Mouse (Mus musculus) stomach, embryonic 16.5 days (tissue): Measurements from ENCODE around the gene Akap8. TPM values are rescaled to one million over a fixed set of nuclear protein-coding genes. Genes with fewer than 3 reads are reported as not detected.

Experiments used
- ATAC-seq: fragments of 200-750 bp; cut with Nextera tagmentation; 2 replicates; pipeline ENCODE4 v1.8.0; 2017; ENCODE audit warnings: moderate number of reproducible peaks, moderate TSS enrichment; ENCODE audit not compliant: insufficient read depth, low FRiP score
- H3K27ac ChIP-seq: fragments of 300-500 bp; sonication (generic); 2 replicates; pipeline ENCODE4 v1.5.1; 2014; ENCODE audit warnings: low read length
- H3K27me3 ChIP-seq: fragments of 300-500 bp; sonication (generic); 2 replicates; pipeline ENCODE4 v1.6.1; 2014; ENCODE audit warnings: low read length, control low read depth, mixed read lengths; ENCODE audit not compliant: control insufficient read depth, insufficient read depth
- H3K36me3 ChIP-seq: fragments of 300-500 bp; sonication (generic); 2 replicates; pipeline ENCODE4 v1.6.1; 2014; ENCODE audit warnings: low read length; ENCODE audit not compliant: control insufficient read depth, insufficient read depth
- H3K4me1 ChIP-seq: fragments of 300-500 bp; sonication (generic); 2 replicates; pipeline ENCODE4 v1.6.1; 2014; ENCODE audit warnings: low read length, control low read depth, mixed read lengths; ENCODE audit not compliant: control insufficient read depth, insufficient read depth
- H3K4me2 ChIP-seq: fragments of 300-500 bp; sonication (generic); 2 replicates; pipeline ENCODE4 v1.6.1; 2014; ENCODE audit warnings: low read depth, low read length, mixed read lengths
- H3K4me3 ChIP-seq: fragments of 300-500 bp; sonication (generic); replicated peaks from 2 replicates; pipeline ENCODE4 v1.5.1; 2014; ENCODE audit warnings: mild to moderate bottlenecking, low read length
- H3K9ac ChIP-seq: fragments of 300-500 bp; sonication (generic); 2 replicates; pipeline ENCODE4 v1.6.1; 2014; ENCODE audit warnings: low read length
- H3K9me3 ChIP-seq: fragments of 300-500 bp; sonication (generic); replicated peaks from 2 replicates; pipeline ENCODE4 v1.6.1; 2016; ENCODE audit warnings: low read length, control low read depth; ENCODE audit not compliant: control insufficient read depth
- WGBS: fragments of 180-500 bp; shearing (Covaris S2); extraction: QIAGEN DNeasy Blood & Tissue Kit; methylation state at CpG from one replicate; pipeline ENCODE4 v1.1.7; 2014; 5-methylcytosine and 5-hydroxymethylcytosine counted together
- polyA plus RNA-seq: library from polyadenylated mRNA; unstranded; fragments of >200 nt; fragmentation: Nextera tagmentation; extraction: Ambion mirVana; gene quantifications from 2 replicates; pipeline ENCODE4 v1.2.1, GENCODE M21; 2015

Gene Akap8
- polyA plus RNA-seq = 94.7 and 98.8 TPM in 2 replicates

DNA sequence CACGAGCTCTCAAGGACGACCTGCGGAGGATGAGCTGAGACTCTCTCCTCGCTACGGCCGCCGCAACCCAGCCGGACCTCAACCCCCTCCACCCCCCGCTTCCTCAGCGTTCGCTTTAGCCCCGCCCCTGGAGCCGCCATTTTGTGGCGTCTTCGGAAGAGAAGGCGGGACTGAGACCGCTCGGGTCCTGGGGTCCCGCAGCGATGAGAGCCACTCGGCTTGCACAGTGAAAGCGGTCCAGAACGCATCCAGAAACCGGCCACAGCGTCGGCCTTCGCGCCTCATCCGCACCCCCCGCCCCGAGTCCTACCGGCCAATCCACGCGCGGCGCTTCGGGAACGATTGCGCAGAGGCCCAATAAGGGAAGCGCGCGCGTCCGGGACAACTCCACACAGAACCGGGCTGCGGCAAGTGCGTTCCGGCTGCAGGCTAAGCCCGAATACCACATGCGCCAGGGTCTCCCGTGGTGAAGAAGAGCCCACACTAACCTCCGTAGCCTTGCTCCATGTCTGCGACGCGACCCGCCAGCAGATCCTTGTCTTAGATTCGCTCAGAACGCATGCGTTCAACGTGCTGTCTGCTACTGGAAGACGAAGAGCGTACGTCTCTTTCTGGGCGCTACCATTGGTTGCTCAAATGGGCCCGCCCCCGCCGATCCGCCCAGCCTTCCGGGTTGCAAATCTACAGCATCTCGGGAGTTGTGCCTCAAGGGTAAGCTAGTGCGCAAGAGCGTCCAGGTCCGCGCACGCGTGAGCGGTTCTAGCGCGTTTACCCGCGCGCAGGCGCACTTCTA lies at the start of gene Akap8:
Akap8 (minus strand) TSS at position 642 of the 793 bp plus-strand sequence.
- Histone ChIP-seq H3K4me2 (peak within 1 kb of the TSS; percentile 93), H3K4me1 (peaks cover 18% of the 10 kb centered on the region), H3K27ac (peak within 1 kb of the TSS; percentile 92), H3K36me3 (peaks cover 25% of the 10 kb centered on the region), H3K27me3 (no peaks in the 10 kb centered on the region), H3K4me3 (peak within 1 kb of the TSS; percentile 81), H3K9ac (peak within 1 kb of the TSS; percentile 88), H3K9me3 (no peaks in the 10 kb centered on the region)
- peak; percentile 97 for ATAC-seq
- WGBS = under 1% methylated on average over 82 of the region's 83 CpGs

GRCm38 (mm10) chr17:32368991-32369578 lies 48.0 kb upstream of the Akap8 start:
- peak; percentile 56; the same call in 1 of the 2 replicates for ATAC-seq
- peak overlapping the region; percentile 45 for H3K4me3 ChIP-seq
- H3K4me2 ChIP-seq = peak overlapping the region; percentile 51
- peak overlapping the region; percentile 60 for H3K9ac ChIP-seq
- 16% methylated on average over 11 of the region's 17 CpGs for WGBS
- no peaks in the 10 kb centered on the region for H3K9me3 ChIP-seq
- peak overlapping the region; percentile 65 for H3K27ac ChIP-seq
- no peaks in the 10 kb centered on the region for H3K36me3 ChIP-seq
- peaks cover 5% of the 10 kb centered on the region for H3K4me1 ChIP-seq
- no peaks in the 10 kb centered on the region for H3K27me3 ChIP-seq

- Histone ChIP-seq H3K4me1 (peaks cover 15% of the 10 kb centered on the region), H3K9me3 (no peaks in the 10 kb centered on the region), H3K4me2 (no peak overlapping the region), H3K36me3 (no peaks in the 10 kb centered on the region), H3K27ac (no peak overlapping the region), H3K9ac (no peak overlapping the region), H3K27me3 (no peaks in the 10 kb centered on the region), H3K4me3 (no peak overlapping the region)
- WGBS = 88% methylated on average over 11 of the region's 11 CpGs
- no peak for ATAC-seq
Measured at GRCm38 (mm10) chr17:32367706-32368105, 46.7 kb upstream of the Akap8 start.

GRCm38 (mm10) chr17:32365296-32365695 lies 44.3 kb upstream of the Akap8 start:
- H3K27me3 ChIP-seq = no peaks in the 10 kb centered on the region
- no peak overlapping the region for H3K9ac ChIP-seq
- no peak overlapping the region for H3K4me3 ChIP-seq
- 0 out of 2 replicates have a peak overlapping the region, but pooled peaks have one; percentile 73 for H3K4me2 ChIP-seq
- H3K4me1 ChIP-seq = peaks cover 22% of the 10 kb centered on the region
- no peak overlapping the region for H3K27ac ChIP-seq
- no peak for ATAC-seq
- WGBS = 30% methylated on average over 1 of the region's 1 CpGs
- 0 out of 2 replicates have a peak, but pooled peaks cover 5% of the 10 kb centered on the region for H3K36me3 ChIP-seq
- no peaks in the 10 kb centered on the region for H3K9me3 ChIP-seq

- 0 out of 2 replicates have a peak, but pooled peaks cover 5% of the 10 kb centered on the region for H3K36me3 ChIP-seq
- WGBS = 50% methylated on average over 5 of the region's 5 CpGs
- H3K27ac ChIP-seq = peak overlapping the region; percentile 85
- H3K27me3 ChIP-seq = no peaks in the 10 kb centered on the region
- peaks cover 22% of the 10 kb centered on the region for H3K4me1 ChIP-seq
- H3K9ac ChIP-seq = peak overlapping the region; percentile 60
- H3K4me2 ChIP-seq = peak overlapping the region; percentile 73
- no peaks in the 10 kb centered on the region for H3K9me3 ChIP-seq
- ATAC-seq = no peak
- peak overlapping the region; percentile 96 for H3K4me3 ChIP-seq
Measured at GRCm38 (mm10) chr17:32364850-32365249, 43.8 kb upstream of the Akap8 start.

DNA sequence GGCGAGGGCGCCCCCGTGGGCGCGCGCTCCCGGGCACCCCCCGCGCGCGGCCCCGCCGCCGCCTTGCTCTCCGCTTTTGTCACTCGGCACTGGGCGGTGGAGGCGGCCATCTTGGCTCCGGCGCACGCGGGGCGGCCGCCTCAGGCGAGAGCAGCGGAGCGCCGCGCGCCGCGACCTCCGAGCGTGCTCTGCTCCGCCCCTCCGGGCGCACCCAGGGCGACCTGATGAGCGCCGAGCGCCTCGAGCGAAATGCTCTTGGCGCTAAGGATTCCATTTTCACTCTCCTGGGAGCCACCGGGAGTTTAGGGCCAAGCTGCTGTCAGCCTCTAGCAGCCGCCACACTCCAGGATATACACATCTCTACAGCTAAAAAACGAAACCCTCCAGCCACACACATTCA lies 43.3 kb upstream of the Akap8 start:
- H3K4me3 ChIP-seq = peak overlapping the region; percentile 96

DNA sequence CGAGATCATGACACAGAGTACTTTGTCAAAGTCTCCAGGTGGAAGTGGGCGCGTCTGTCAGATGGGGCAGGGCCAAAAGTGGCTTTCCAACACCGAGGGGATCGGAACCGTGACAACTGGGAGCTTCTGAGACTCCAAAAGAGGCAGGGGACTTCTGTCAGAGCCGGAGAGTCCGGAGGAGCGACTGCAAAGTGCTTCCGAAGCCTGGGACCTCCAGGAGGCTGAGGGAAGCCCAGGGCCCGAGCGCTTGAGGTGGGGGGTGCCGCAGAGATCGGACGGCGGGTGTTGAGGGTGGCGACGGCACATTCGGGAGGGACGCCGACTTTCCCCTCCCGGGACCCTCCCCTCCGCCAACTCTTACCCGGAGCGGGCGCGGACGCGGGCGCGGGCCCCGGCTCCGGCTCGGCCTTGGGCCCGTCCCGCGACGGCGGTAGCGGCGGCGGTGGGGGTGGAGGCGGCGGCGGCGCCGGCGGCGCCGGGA lies 42.8 kb upstream of the Akap8 start:
- no peaks in the 10 kb centered on the region for H3K27me3 ChIP-seq
- H3K4me2 ChIP-seq = peak overlapping the region; percentile 91

More for the DNA sequence above, 43.3 kb upstream of the Akap8 start:
- ATAC-seq = peak; percentile 93
- Histone ChIP-seq H3K9me3 (no peaks in the 10 kb centered on the region), H3K27me3 (no peaks in the 10 kb centered on the region), H3K4me1 (peaks cover 22% of the 10 kb centered on the region), H3K4me2 (peak overlapping the region; percentile 73), H3K9ac (peak overlapping the region; percentile 97), H3K27ac (peak overlapping the region; percentile 85), H3K36me3 (0 out of 2 replicates have a peak, but pooled peaks cover 5% of the 10 kb centered on the region)
- under 1% methylated on average over 38 of the region's 47 CpGs for WGBS

DNA sequence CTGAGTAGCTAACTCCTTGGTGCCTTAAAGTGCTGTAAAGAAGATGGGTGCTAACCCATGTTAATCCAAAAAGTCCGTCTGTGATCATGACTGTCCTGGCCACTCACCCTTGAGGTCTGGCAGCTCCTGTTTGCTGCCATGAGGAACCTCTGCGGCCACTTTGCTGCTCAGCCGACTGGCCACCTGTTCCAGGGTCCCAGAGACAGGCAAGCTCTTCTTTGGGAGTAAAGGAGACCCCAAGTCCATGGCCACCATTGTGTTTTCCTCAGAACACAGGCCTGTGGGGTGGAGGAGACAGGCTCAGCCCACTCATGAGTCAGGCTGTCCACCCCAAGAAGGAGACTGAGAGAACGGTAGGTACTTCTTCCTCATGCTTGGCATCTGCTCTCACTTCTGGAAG lies 41.6 kb upstream of the Akap8 start:
- no peak for ATAC-seq
- Histone ChIP-seq H3K27ac (no peak overlapping the region), H3K9ac (peak overlapping the region; percentile 97; the same call in 1 of the 2 replicates), H3K9me3 (no peaks in the 10 kb centered on the region), H3K36me3 (0 out of 2 replicates have a peak, but pooled peaks cover 10% of the 10 kb centered on the region), H3K4me3 (peak overlapping the region; percentile 96; the same call in 1 of the 2 replicates), H3K4me2 (peak overlapping the region; percentile 91), H3K4me1 (peaks cover 22% of the 10 kb centered on the region), H3K27me3 (no peaks in the 10 kb centered on the region)
- 73% methylated on average over 4 of the region's 4 CpGs for WGBS

More for the DNA sequence above, 42.8 kb upstream of the Akap8 start:
- under 1% methylated on average over 46 of the region's 50 CpGs for WGBS
- H3K27ac ChIP-seq = peak overlapping the region; percentile 64
- H3K4me1 ChIP-seq = peaks cover 22% of the 10 kb centered on the region
- H3K4me3 ChIP-seq = peak overlapping the region; percentile 96
- H3K9ac ChIP-seq = peak overlapping the region; percentile 97
- peak; percentile 22 for ATAC-seq
- no peaks in the 10 kb centered on the region for H3K9me3 ChIP-seq
- H3K36me3 ChIP-seq = 0 out of 2 replicates have a peak, but pooled peaks cover 8% of the 10 kb centered on the region

GRCm38 (mm10) chr17:32359928-32360327 lies 38.9 kb upstream of the Akap8 start:
- Histone ChIP-seq H3K27me3 (no peaks in the 10 kb centered on the region), H3K36me3 (peaks cover 34% of the 10 kb centered on the region), H3K4me3 (no peak overlapping the region), H3K9ac (no peak overlapping the region), H3K4me2 (no peak overlapping the region), H3K9me3 (no peaks in the 10 kb centered on the region), H3K4me1 (peaks cover 17% of the 10 kb centered on the region), H3K27ac (no peak overlapping the region)
- WGBS = 86% methylated on average over 18 of the region's 18 CpGs
- ATAC-seq = no peak
